Mouse (Mus musculus) intestine, embryonic 16.5 days (tissue): ENCODE data around the gene Il1rapl2. TPM values are rescaled to one million over a fixed set of nuclear protein-coding genes. Genes with fewer than 3 reads are reported as not detected.

ENCODE experiments used
- ATAC-seq: fragments of 200-750 bp; cut with Nextera tagmentation; 2 replicates; pipeline ENCODE4 v1.8.0; 2017; ENCODE audit warnings: moderate TSS enrichment, moderate library complexity
- H3K27ac ChIP-seq: fragments of 300-500 bp; sonication (generic); 2 replicates; pipeline ENCODE4 v1.5.1; 2014; ENCODE audit warnings: mild to moderate bottlenecking, low read length
- H3K27me3 ChIP-seq: fragments of 300-500 bp; sonication (generic); replicated peaks from 2 replicates; pipeline ENCODE4 v1.6.1; 2014; ENCODE audit warnings: low read length, control low read depth, mixed read lengths; ENCODE audit not compliant: control insufficient read depth, insufficient read depth
- H3K36me3 ChIP-seq: fragments of 300-500 bp; sonication (generic); 2 replicates; pipeline ENCODE4 v1.6.1; 2014; ENCODE audit warnings: low read length, control low read depth; ENCODE audit not compliant: control insufficient read depth, insufficient read depth
- H3K4me1 ChIP-seq: fragments of 300-500 bp; sonication (generic); 2 replicates; pipeline ENCODE4 v1.6.1; 2014; ENCODE audit warnings: low read length, control low read depth, mixed read lengths; ENCODE audit not compliant: control insufficient read depth, insufficient read depth
- H3K4me2 ChIP-seq: fragments of 300-500 bp; sonication (generic); 2 replicates; pipeline ENCODE4 v1.6.1; 2014; ENCODE audit warnings: low read depth, low read length, control low read depth
- H3K4me3 ChIP-seq: fragments of 300-500 bp; sonication (generic); 2 replicates; pipeline ENCODE4 v1.5.1; 2014; ENCODE audit warnings: mild to moderate bottlenecking, low read length
- H3K9ac ChIP-seq: fragments of 300-500 bp; sonication (generic); 2 replicates; pipeline ENCODE4 v1.6.1; 2014; ENCODE audit warnings: low read depth, low read length
- H3K9me3 ChIP-seq: fragments of 300-500 bp; sonication (generic); 2 replicates; pipeline ENCODE4 v1.6.1; 2016; ENCODE audit warnings: low read length, control low read depth; ENCODE audit not compliant: control insufficient read depth
- WGBS: fragments of 180-500 bp; shearing (Covaris S2); extraction: QIAGEN DNeasy Blood & Tissue Kit; methylation state at CpG from one replicate; pipeline ENCODE4 v1.1.7; 2014; 5-methylcytosine and 5-hydroxymethylcytosine counted together
- polyA plus RNA-seq: library from polyadenylated mRNA; unstranded; fragments of >200 nt; fragmentation: Nextera tagmentation; extraction: Ambion mirVana; gene quantifications from 2 replicates; pipeline ENCODE4 v1.2.1, GENCODE M21; 2015

Gene Il1rapl2
- polyA plus RNA-seq, 1 experiment from 2014 or later: 0.12 TPM

DNA sequence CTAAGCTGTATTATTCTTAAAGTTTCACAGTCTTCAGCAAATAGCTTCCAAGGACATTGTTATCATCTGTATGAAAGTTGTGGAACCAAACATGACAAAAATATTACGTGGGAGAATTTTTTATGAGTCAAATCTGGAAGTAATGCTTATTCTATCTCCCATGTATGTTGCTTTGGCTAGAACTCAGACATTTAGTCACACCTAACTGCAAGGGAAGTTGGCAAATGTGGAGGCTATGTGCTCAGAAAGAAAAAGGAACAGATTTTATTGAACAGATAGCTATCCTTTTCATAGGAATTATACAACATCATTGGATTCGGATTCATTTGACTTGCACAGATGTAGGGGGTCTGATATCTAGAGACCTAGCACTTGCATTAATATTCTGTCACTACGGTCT lies 908.1 kb downstream of the Il1rapl2 start:
- H3K9ac ChIP-seq: no peak overlapping the region
- H3K4me3 ChIP-seq: no peak overlapping the region
- ATAC-seq: no peak
- H3K4me1 ChIP-seq: no peaks in the 10 kb centered on the region
- no peaks in the 10 kb centered on the region for H3K9me3 ChIP-seq
- H3K36me3 ChIP-seq: no peaks in the 10 kb centered on the region
- H3K4me2 ChIP-seq: no peak overlapping the region
- no peak overlapping the region for H3K27ac ChIP-seq
- no peaks in the 10 kb centered on the region for H3K27me3 ChIP-seq
- WGBS: 73% methylated on average over 3 of the region's 3 CpGs

DNA sequence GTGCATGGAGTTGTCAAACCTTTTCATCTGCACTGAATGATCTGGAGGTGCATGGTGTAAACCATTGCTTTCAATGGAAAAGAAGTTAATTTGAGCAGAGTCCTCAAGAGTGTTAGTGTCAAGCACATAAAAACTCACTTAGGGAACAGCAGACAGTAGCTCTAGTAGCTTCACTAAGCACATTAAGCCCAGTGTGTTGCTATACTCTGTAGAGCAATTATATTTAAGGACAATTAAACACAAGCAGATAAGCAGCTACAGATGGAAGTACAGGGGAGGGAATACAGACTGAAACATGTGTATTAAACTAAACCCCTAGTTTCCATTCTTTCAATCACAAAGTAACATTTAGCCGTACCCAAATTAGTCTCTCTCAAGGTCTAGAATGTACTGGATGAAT lies 930.1 kb downstream of the Il1rapl2 start:
- H3K4me1 ChIP-seq: no peaks in the 10 kb centered on the region
- no peak overlapping the region for H3K4me2 ChIP-seq
- H3K36me3 ChIP-seq: no peaks in the 10 kb centered on the region
- no peaks in the 10 kb centered on the region for H3K9me3 ChIP-seq
- ATAC-seq: no peak
- no peak overlapping the region for H3K4me3 ChIP-seq
- H3K27me3 ChIP-seq: no peaks in the 10 kb centered on the region
- no peak overlapping the region for H3K27ac ChIP-seq
- WGBS: 95% methylated on average over 1 of the region's 1 CpGs
- H3K9ac ChIP-seq: no peak overlapping the region

DNA sequence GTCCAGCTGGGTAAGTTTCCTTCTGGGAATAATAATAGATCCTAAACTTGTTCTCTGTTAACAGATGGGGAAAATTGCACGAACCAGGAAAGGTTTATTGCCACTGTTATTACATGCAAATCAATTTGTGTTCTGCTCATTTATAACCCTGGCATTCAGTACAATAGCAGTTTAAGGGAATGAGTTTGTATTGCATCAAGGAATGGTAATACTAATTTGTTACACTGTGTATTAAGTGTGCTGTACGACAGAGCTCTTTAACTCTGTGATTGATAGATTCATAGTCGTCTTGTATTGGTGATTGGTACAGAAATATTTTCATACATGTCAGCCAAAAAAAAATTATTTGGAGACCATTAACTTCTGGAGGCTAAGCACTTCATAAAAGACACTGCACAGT lies 934.6 kb downstream of the Il1rapl2 start:
- WGBS: 56% methylated on average over 3 of the region's 3 CpGs
- Histone ChIP-seq H3K27ac (no peak overlapping the region), H3K9me3 (no peaks in the 10 kb centered on the region), H3K27me3 (no peaks in the 10 kb centered on the region), H3K4me1 (no peaks in the 10 kb centered on the region), H3K4me3 (no peak overlapping the region), H3K36me3 (no peaks in the 10 kb centered on the region), H3K9ac (no peak overlapping the region), H3K4me2 (no peak overlapping the region)
- ATAC-seq: no peak

DNA sequence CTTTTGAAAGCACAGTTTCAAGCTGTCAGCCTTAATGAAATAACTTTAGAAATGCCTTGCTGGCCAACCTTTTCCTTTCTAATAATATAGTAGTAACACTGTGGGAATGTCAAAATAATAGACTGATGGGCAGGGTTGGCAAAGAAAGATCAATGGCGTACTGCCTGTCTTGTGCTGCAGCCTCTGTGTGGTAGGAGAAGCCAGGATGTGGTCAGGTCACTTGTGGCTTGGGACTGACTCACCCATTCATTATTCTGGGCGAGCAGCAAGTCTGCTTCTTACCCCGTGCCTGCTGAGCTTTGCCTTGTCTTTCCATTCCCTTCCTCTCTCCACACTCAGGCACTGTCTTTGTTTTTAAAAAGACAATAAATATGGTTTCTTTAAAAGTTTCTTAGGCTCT lies 1049.7 kb downstream of the Il1rapl2 start:
- WGBS: 58% methylated on average over 3 of the region's 3 CpGs
- Histone ChIP-seq H3K9me3 (no peaks in the 10 kb centered on the region), H3K36me3 (no peaks in the 10 kb centered on the region), H3K4me1 (no peaks in the 10 kb centered on the region), H3K9ac (no peak overlapping the region), H3K27ac (no peak overlapping the region), H3K4me3 (no peak overlapping the region), H3K27me3 (no peaks in the 10 kb centered on the region), H3K4me2 (no peak overlapping the region)
- ATAC-seq: no peak

DNA sequence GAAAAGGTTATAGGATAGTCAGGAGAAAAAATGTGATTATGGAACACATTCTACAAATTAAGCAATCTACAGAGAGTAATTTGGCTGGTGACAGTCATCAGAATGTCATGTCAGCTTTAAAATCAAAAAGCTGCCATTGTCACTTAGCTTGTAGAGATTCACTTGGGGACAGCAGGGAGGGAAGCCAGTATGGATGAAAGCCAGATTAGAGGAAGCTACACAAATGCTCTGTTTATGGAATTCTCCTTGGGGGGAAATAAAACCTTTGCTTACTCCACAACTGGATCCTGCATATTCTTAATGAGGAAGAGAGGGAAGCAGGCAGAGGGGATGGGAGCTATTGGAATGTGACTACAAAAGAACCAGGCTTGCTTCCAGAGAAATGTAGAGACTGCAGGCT lies 1054.9 kb downstream of the Il1rapl2 start:
- H3K27me3 ChIP-seq: no peaks in the 10 kb centered on the region
- no peak overlapping the region for H3K27ac ChIP-seq
- H3K4me2 ChIP-seq: no peak overlapping the region
- no peaks in the 10 kb centered on the region for H3K36me3 ChIP-seq
- no peak overlapping the region for H3K9ac ChIP-seq
- H3K9me3 ChIP-seq: no peaks in the 10 kb centered on the region
- H3K4me1 ChIP-seq: no peaks in the 10 kb centered on the region
- ATAC-seq: no peak
- no peak overlapping the region for H3K4me3 ChIP-seq

DNA sequence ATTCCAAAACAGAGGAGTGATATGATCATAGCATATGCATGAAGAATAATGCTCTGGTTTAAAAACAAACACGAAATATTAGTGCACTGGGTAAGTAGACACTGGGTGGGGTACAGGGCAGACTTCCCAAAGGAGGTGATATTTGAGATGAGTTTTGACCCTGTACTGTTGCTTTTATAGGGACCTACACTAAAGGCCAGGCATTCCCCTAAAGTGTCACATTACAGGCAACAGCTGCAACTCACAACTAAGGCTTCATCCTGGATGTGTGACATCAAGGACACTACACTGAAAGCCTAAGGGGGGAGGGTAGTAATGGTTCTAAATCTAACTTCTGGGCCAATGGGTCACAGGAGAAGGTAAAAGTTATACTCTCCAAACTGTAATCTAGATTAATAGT lies 1152.0 kb downstream of the Il1rapl2 start:
- Histone ChIP-seq H3K4me1 (no peaks in the 10 kb centered on the region), H3K27me3 (no peaks in the 10 kb centered on the region), H3K4me3 (no peak overlapping the region), H3K9me3 (no peaks in the 10 kb centered on the region), H3K27ac (no peak overlapping the region), H3K36me3 (no peaks in the 10 kb centered on the region), H3K4me2 (no peak overlapping the region), H3K9ac (no peak overlapping the region)
- ATAC-seq: no peak
- 43% methylated on average over 1 of the region's 1 CpGs for WGBS

DNA sequence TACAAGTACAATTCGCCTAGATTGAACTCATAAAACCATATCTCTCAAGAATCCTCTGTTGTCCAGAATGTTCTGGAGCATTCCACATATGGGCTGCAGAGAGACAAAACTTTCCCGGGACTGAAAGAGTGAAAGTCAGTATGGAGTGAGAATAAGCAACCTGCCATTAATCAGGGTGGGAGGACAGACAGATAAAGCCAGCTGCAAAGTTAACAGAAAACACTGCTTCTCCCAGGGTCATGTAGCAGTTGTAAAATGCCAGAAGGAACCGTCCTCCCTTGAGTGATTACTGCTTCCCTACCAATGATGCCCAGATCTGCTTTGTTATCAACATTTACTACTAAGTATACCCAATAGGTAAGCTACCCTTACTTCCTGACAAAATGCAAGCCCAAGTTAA lies 1230.5 kb downstream of the Il1rapl2 start:
- 36% methylated on average over 3 of the region's 3 CpGs for WGBS
- no peak overlapping the region for H3K4me3 ChIP-seq
- no peaks in the 10 kb centered on the region for H3K4me1 ChIP-seq
- no peaks in the 10 kb centered on the region for H3K36me3 ChIP-seq
- no peak overlapping the region for H3K27ac ChIP-seq
- H3K9me3 ChIP-seq: no peaks in the 10 kb centered on the region
- H3K27me3 ChIP-seq: no peaks in the 10 kb centered on the region
- H3K9ac ChIP-seq: no peak overlapping the region
- no peak overlapping the region for H3K4me2 ChIP-seq
- ATAC-seq: no peak

DNA sequence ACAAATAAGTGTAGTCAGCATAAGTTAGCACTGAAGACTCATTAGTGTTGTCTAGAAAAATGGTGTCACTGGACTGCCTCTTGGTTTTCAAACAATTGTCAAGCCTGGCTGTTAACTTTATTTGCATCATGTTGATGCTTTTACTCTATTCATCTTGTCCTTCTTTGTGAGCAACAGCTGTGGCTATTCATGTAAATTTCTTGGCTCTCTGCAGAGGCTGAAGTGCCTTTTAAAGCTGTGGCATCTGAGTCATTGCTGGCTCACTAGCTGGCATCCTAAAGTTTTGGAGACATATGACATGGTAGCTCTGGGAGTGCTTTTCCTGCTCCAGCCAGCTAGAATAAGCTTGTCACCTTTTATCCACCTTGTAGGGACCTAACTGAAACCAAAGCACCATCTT lies 1261.5 kb downstream of the Il1rapl2 start:
- ATAC-seq: no peak
- H3K9ac ChIP-seq: no peak overlapping the region
- no peak overlapping the region for H3K27ac ChIP-seq
- no peaks in the 10 kb centered on the region for H3K27me3 ChIP-seq
- no peaks in the 10 kb centered on the region for H3K4me1 ChIP-seq
- H3K4me2 ChIP-seq: no peak overlapping the region
- H3K36me3 ChIP-seq: no peaks in the 10 kb centered on the region
- H3K9me3 ChIP-seq: no peaks in the 10 kb centered on the region
- no peak overlapping the region for H3K4me3 ChIP-seq

DNA sequence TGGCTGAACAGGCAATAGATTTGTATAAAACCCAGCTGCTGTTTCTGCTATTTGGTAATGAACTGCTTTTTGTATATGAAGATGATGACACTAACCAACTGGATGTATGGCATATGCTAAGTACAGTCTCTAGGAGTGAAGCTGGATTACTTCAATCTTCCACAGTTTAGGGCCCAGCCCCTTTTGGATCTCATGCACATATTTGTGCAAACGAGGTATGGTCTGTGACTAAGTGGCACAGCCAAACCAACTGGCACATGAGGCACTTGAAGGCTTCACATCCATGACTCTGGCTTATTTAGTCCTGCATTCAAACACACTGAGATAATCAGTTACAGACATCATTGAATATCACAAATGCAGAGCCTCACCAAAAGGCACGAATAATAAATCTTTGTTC lies 1263.5 kb downstream of the Il1rapl2 start:
- Histone ChIP-seq H3K27me3 (no peaks in the 10 kb centered on the region), H3K4me1 (no peaks in the 10 kb centered on the region), H3K4me2 (no peak overlapping the region), H3K9me3 (no peaks in the 10 kb centered on the region), H3K4me3 (no peak overlapping the region), H3K36me3 (no peaks in the 10 kb centered on the region), H3K9ac (no peak overlapping the region), H3K27ac (no peak overlapping the region)
- WGBS: 52% methylated on average over 2 of the region's 2 CpGs
- ATAC-seq: no peak

DNA sequence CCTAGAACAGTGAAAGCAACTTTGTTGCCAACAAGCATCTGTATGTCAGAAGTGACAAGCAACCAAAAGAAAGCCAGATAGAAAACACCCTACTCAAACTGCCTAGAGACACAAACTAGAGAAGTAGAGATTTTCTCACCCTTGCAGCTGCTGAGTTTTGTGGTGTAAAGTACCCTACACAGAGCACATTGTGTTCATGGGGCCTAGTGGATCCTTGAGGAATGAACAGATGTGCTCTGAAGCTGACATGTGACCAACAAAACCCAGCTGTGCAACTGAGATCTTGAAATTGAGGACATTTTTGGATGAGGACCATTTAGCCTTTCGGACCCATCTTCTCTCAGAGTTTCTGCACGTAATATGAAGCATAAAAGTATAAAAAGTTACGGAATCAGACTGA lies 1268.0 kb downstream of the Il1rapl2 start:
- ATAC-seq: no peak
- Histone ChIP-seq H3K36me3 (no peaks in the 10 kb centered on the region), H3K9me3 (no peaks in the 10 kb centered on the region), H3K27me3 (no peaks in the 10 kb centered on the region), H3K9ac (no peak overlapping the region), H3K4me1 (no peaks in the 10 kb centered on the region), H3K27ac (no peak overlapping the region), H3K4me2 (no peak overlapping the region), H3K4me3 (no peak overlapping the region)
- WGBS: 88% methylated on average over 3 of the region's 3 CpGs
